Mouse (Mus musculus): ENCODE data around the gene Prpf31. TPM values are rescaled to one million over a fixed set of nuclear protein-coding genes. Genes with fewer than 3 reads are reported as not detected.

The Prpf31 gene
- polyA plus RNA-seq, 1 experiment from 2014 or later = 43.6 TPM

GRCm38 (mm10) chr7:3646188-3646587, 16.4 kb downstream of the Prpf31 start:
- no peak for DNase-seq (ENCODE audit: low spot score)
- WGBS = 7% methylated on average over 9 of the region's 9 CpGs
- H3K36me3 ChIP-seq (ENCODE audit: control insufficient read depth, insufficient read depth, low read length) = peaks cover 4% of the 10 kb centered on the region
- H3K27me3 ChIP-seq (ENCODE audit: control insufficient read depth, insufficient read depth, low read length) = no peaks in the 10 kb centered on the region
- H3K27ac ChIP-seq (replicated peaks) = peak overlapping the region; percentile 99; the same call in 1 of the 2 replicates
- TF ChIP-seq CTCF (IDR thresholded peaks at IDR 0.05; ENCODE audit: low read depth) = no peak
- TF ChIP-seq EP300 (optimal IDR thresholded peaks at IDR 0.05) = no peak
- H3K9ac ChIP-seq (ENCODE audit: low read length) = peak overlapping the region; percentile 98
- H3K4me1 ChIP-seq (replicated peaks; ENCODE audit: control insufficient read depth, insufficient read depth) = peaks cover 10% of the 10 kb centered on the region
- H3K9me3 ChIP-seq (ENCODE audit: control insufficient read depth, low read length) = no peaks in the 10 kb centered on the region
- H3K4me3 ChIP-seq (ENCODE audit: low read depth, low read length) = peak overlapping the region; percentile 99
- H3K4me2 ChIP-seq (replicated peaks; ENCODE audit: low read depth) = peak overlapping the region; percentile 80
- no peak for ATAC-seq (ENCODE audit: low FRiP score, low TSS enrichment)

DNA sequence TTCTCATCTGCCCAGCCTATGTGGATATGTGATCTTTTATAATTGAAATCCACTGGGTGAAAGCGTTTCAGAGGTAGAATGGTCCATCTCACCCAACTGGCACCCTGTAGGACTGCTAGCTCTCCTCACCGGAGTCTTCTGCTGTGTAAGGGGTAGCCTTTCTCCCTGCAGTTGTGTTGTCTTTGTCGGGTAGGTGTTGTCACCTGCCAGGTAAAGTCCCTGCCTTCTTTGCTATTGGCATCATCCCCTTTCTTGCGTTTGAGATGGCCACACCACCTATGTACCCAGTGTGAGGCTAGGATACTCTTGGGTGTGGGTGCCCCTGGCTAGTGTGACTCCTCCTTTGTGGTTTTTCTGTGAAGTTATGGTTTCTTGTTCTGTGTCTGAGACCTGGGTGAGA, 16.9 kb downstream of the Prpf31 start:
- Histone ChIP-seq H3K27me3 (ENCODE audit: control insufficient read depth, insufficient read depth, low read length) (no peaks in the 10 kb centered on the region), H3K4me3 (ENCODE audit: low read depth, low read length) (peak overlapping the region; percentile 99), H3K4me1 (replicated peaks; ENCODE audit: control insufficient read depth, insufficient read depth) (peaks cover 10% of the 10 kb centered on the region), H3K9me3 (ENCODE audit: control insufficient read depth, low read length) (no peaks in the 10 kb centered on the region), H3K4me2 (replicated peaks; ENCODE audit: low read depth) (peak overlapping the region; percentile 80), H3K36me3 (ENCODE audit: control insufficient read depth, insufficient read depth, low read length) (peaks cover 8% of the 10 kb centered on the region), H3K27ac (replicated peaks) (no peak overlapping the region), H3K9ac (ENCODE audit: low read length) (peak overlapping the region; percentile 98)
- ATAC-seq (ENCODE audit: low FRiP score, low TSS enrichment) = no peak
- TF ChIP-seq CTCF (IDR thresholded peaks at IDR 0.05; ENCODE audit: low read depth) = no peak
- no peak for DNase-seq (ENCODE audit: low spot score)
- 45% methylated on average over 4 of the region's 4 CpGs for WGBS

- no peak overlapping the region for H3K9ac ChIP-seq (ENCODE audit: low read length)
- no peak overlapping the region for H3K27ac ChIP-seq (replicated peaks)
- WGBS = 85% methylated on average over 4 of the region's 4 CpGs
- no peaks in the 10 kb centered on the region for H3K9me3 ChIP-seq (ENCODE audit: control insufficient read depth, low read length)
- no peak for ATAC-seq (ENCODE audit: low FRiP score, low TSS enrichment)
- H3K36me3 ChIP-seq (ENCODE audit: control insufficient read depth, insufficient read depth, low read length) = peaks cover 57% of the 10 kb centered on the region
- H3K4me2 ChIP-seq (replicated peaks; ENCODE audit: low read depth) = no peak overlapping the region
- no peak for TF ChIP-seq EP300 (optimal IDR thresholded peaks at IDR 0.05)
- TF ChIP-seq CTCF (IDR thresholded peaks at IDR 0.05; ENCODE audit: low read depth) = no peak
- DNase-seq (ENCODE audit: low spot score) = no peak
- no peak overlapping the region for H3K4me3 ChIP-seq (ENCODE audit: low read depth, low read length)
- H3K27me3 ChIP-seq (ENCODE audit: control insufficient read depth, insufficient read depth, low read length) = no peaks in the 10 kb centered on the region
- no peaks in the 10 kb centered on the region for H3K4me1 ChIP-seq (replicated peaks; ENCODE audit: control insufficient read depth, insufficient read depth)
These were observed 27.2 kb downstream of the Prpf31 start for GRCm38 (mm10) chr7:3656966-3657365.

GRCm38 (mm10) chr7:3658578-3658977, 28.8 kb downstream of the Prpf31 start:
- Histone ChIP-seq H3K27ac (replicated peaks) (no peak overlapping the region), H3K4me3 (ENCODE audit: low read depth, low read length) (no peak overlapping the region), H3K27me3 (ENCODE audit: control insufficient read depth, insufficient read depth, low read length) (no peaks in the 10 kb centered on the region), H3K9ac (ENCODE audit: low read length) (no peak overlapping the region), H3K36me3 (ENCODE audit: control insufficient read depth, insufficient read depth, low read length) (peaks cover 50% of the 10 kb centered on the region), H3K4me1 (replicated peaks; ENCODE audit: control insufficient read depth, insufficient read depth) (no peaks in the 10 kb centered on the region), H3K4me2 (replicated peaks; ENCODE audit: low read depth) (no peak overlapping the region), H3K9me3 (ENCODE audit: control insufficient read depth, low read length) (no peaks in the 10 kb centered on the region)
- TF ChIP-seq EP300 (optimal IDR thresholded peaks at IDR 0.05) (no peak), CTCF (IDR thresholded peaks at IDR 0.05; ENCODE audit: low read depth) (no peak)
- ATAC-seq (ENCODE audit: low FRiP score, low TSS enrichment) (no peak), DNase-seq (ENCODE audit: low spot score) (no peak)
- 92% methylated on average over 14 of the region's 14 CpGs for WGBS

DNA sequence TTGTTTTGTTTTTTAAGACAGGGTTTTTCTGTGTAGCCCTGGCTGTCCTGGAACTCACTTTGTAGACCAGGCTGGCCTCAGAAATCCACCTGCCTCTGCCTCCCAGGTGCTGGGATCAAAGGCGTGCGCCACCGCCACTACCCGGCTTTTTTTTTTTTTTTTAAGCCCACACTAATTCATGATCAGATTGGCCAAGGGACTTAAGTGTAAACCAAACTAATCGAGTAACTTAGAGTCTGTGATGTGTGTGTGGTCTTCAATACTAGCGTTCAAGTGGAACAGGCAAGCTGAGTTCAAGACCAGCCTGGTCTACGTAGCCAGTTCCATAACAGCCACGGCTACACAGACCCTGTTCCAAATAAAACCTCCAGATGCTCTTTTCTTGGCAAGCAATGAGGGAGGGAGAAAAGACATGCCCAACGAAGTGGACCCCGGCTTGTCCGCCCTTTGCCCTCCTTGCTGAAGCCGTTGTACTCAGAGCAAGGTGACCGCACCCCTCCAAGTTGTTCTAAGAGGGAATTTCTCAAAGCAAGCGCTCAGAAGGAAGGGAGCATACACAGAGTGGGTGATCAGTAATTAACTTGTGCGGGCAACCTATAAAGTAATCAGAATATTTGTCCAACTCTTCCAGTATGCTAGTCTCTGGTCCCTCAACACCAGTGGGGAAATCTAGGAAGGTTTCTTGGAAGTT, 34.9 kb downstream of the Prpf31 start:
- Histone ChIP-seq H3K27ac (replicated peaks) (peak overlapping the region; percentile 91), H3K4me2 (replicated peaks; ENCODE audit: low read depth) (peak overlapping the region; percentile 63), H3K4me3 (ENCODE audit: low read depth, low read length) (peak overlapping the region; percentile 64), H3K4me1 (replicated peaks; ENCODE audit: control insufficient read depth, insufficient read depth) (no peaks in the 10 kb centered on the region), H3K36me3 (ENCODE audit: control insufficient read depth, insufficient read depth, low read length) (peaks cover 22% of the 10 kb centered on the region), H3K27me3 (ENCODE audit: control insufficient read depth, insufficient read depth, low read length) (no peaks in the 10 kb centered on the region), H3K9ac (ENCODE audit: low read length) (peak overlapping the region; percentile 78), H3K9me3 (ENCODE audit: control insufficient read depth, low read length) (no peaks in the 10 kb centered on the region)
- 26% methylated on average over 15 of the region's 15 CpGs for WGBS
- TF ChIP-seq EP300 (optimal IDR thresholded peaks at IDR 0.05) (no peak), CTCF (IDR thresholded peaks at IDR 0.05; ENCODE audit: low read depth) (no peak)
- ATAC-seq (ENCODE audit: low FRiP score, low TSS enrichment) (peak; percentile 47), DNase-seq (ENCODE audit: low spot score) (peak; percentile 53)

Measured in stomach, postnatal 0 days (tissue).